Mouse (Mus musculus) forebrain, embryonic 13.5 days (tissue): ENCODE data around the gene 1500011B03Rik. TPM values are rescaled to one million over a fixed set of nuclear protein-coding genes. Genes with fewer than 3 reads are reported as not detected.
A peak's percentile ranks its signal among the peaks of the same experiment; 100 is the strongest.
"Not testable (repeated sequence)": the region's sequence is repeated elsewhere in the genome, so short reads cannot be mapped to it uniquely, and the experiment has no call there.

ENCODE experiments used
- ATAC-seq: fragments of 200-750 bp; cut with Nextera tagmentation; 2 replicates; pipeline ENCODE4 v1.8.0; 2017
- H3K27ac ChIP-seq: fragments of 300-500 bp; sonication (generic); 2 replicates; pipeline ENCODE4 v1.5.1; 2015; ENCODE audit warnings: inconsistent platforms, mild to moderate bottlenecking, moderate library complexity
- H3K27me3 ChIP-seq: fragments of 300-500 bp; sonication (generic); 2 replicates; pipeline ENCODE4 v1.6.1; 2015; ENCODE audit warnings: mild to moderate bottlenecking, inconsistent platforms
- H3K36me3 ChIP-seq: fragments of 300-500 bp; sonication (generic); 2 replicates; pipeline ENCODE4 v1.6.1; 2015; ENCODE audit warnings: mild to moderate bottlenecking, inconsistent platforms; ENCODE audit not compliant: poor library complexity, severe bottlenecking
- H3K4me1 ChIP-seq: fragments of 300-500 bp; sonication (generic); 2 replicates; pipeline ENCODE4 v1.6.1; 2015; ENCODE audit warnings: inconsistent platforms
- H3K4me2 ChIP-seq: fragments of 300-500 bp; sonication (generic); 2 replicates; pipeline ENCODE4 v1.6.1; 2015; ENCODE audit warnings: inconsistent platforms, mild to moderate bottlenecking, moderate library complexity
- H3K4me3 ChIP-seq: fragments of 300-500 bp; sonication (generic); 2 replicates; pipeline ENCODE4 v1.5.1; 2015; ENCODE audit warnings: mild to moderate bottlenecking, inconsistent platforms
- H3K9ac ChIP-seq: fragments of 300-500 bp; sonication (generic); 2 replicates; pipeline ENCODE4 v1.6.1; 2015; ENCODE audit warnings: mild to moderate bottlenecking, inconsistent platforms
- H3K9me3 ChIP-seq: fragments of 300-500 bp; sonication (generic); replicated peaks from 2 replicates; pipeline ENCODE4 v1.6.1; 2016; ENCODE audit warnings: inconsistent platforms
- WGBS: fragments of 180-500 bp; shearing (Covaris S2); methylation state at CpG from one replicate; pipeline ENCODE4 v1.1.7; 2015; 5-methylcytosine and 5-hydroxymethylcytosine counted together
- polyA plus RNA-seq: library from polyadenylated mRNA; unstranded; fragments of >200 nt; fragmentation: Nextera tagmentation; extraction: Ambion mirVana; gene quantifications from 2 replicates; pipeline ENCODE4 v1.2.1, GENCODE M21; 2015

1500011B03Rik gene
- 184 and 195 TPM in 2 replicates for polyA plus RNA-seq

DNA sequence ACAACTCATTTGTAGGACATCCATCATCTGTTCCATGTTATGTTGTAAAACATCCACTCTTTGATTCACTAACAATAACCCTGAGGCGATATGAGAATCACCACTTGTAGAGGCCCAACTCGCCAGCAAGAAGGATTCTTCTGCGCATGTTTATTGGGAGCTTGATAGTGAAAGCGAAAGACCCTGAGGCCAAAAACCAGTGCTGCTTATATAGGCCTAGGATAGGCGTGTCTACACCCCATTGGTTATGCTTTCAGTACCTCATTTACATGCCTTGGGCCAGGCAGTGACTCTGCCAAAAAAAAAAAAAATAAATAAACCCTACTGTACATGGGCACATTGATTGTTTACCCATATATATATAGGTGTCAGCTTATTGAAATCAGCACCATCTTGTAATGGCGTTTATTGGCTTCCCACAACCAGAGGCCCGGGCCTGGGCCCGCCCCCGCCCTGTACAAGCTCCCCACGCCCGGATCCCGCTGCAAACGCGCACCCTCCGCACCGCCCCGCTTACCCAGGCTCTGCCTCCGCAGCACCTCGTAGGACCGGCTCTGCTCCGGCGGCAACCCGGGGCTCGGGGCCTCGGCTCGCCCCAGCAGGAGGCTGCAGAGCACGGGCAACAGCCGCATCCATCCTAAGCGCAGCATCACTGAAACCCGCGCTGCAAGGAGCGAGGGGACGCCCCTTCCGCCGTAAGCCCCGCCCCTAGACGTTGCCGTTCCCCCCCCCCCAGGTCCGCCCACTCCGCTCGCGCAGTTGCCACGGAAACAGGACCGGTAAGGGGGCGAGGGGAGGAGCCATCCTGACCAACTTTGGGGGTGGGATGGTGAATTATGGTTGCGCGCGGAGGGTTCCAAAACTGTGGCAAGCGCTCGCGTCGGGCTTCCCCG lies at the start of gene 1500011B03Rik:
Gene 1500011B03Rik, minus strand, starts transcription at position 673 of the 893 bp plus-strand sequence.
- ATAC-seq = peak; percentile 94
- Histone ChIP-seq H3K9me3 (no peaks in the 10 kb centered on the region), H3K4me1 (peaks cover 9% of the 10 kb centered on the region), H3K27ac (peak within 1 kb of the TSS; percentile 84), H3K36me3 (peaks cover 18% of the 10 kb centered on the region), H3K4me2 (peak within 1 kb of the TSS; percentile 63), H3K27me3 (no peaks in the 10 kb centered on the region), H3K9ac (peak within 1 kb of the TSS; percentile 88), H3K4me3 (peak within 1 kb of the TSS; percentile 77)
- 7% methylated on average over 52 of the region's 53 CpGs for WGBS

DNA sequence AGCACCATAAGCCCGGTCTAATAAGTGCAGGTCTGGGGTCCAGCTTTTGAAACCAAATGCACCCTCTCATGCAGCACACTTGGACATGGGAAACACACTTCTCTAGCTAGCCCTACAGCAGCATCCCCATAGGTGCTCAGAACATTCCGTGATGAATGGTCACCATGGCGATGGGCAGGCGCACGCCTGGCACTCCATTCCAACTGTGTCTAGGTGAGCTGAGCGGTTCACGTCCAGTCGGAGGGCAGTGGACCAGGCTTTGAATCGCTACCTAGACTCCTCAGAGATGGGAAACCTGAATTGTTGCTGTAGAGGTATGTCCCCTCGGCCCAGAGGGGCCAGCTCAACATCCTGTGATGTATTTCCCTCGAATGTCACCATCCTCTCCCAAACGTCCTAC lies 42.0 kb upstream of the 1500011B03Rik start:
- no peak for ATAC-seq
- no peak overlapping the region for H3K4me2 ChIP-seq
- no peaks in the 10 kb centered on the region for H3K4me1 ChIP-seq
- no peaks in the 10 kb centered on the region for H3K36me3 ChIP-seq
- WGBS = 84% methylated on average over 12 of the region's 12 CpGs
- H3K27me3 ChIP-seq = no peaks in the 10 kb centered on the region
- no peak overlapping the region for H3K4me3 ChIP-seq
- peaks cover 13% of the 10 kb centered on the region for H3K9me3 ChIP-seq
- H3K27ac ChIP-seq = no peak overlapping the region
- H3K9ac ChIP-seq = no peak overlapping the region

DNA sequence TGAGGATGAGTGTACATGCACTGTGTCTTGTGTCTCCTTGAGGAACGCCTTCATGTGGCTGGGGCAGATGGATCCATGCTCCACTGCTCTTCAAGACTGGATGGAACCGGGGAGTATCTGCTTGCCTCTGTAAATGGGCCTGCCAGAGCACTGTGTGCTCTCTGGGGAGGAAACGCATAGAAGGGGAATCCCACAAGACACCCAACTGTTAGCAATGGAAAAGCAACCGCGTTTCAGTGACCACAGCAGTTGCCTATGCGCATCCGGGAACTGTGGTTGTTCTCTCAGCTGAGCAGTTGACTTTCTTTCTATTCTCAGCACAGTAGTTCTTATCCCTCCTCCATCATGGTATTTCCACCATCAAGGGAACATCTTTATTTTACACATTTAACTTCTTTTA lies 41.5 kb upstream of the 1500011B03Rik start:
- no peak overlapping the region for H3K27ac ChIP-seq
- no peak for ATAC-seq
- H3K9me3 ChIP-seq = peaks cover 13% of the 10 kb centered on the region
- no peak overlapping the region for H3K4me2 ChIP-seq
- H3K36me3 ChIP-seq = no peaks in the 10 kb centered on the region
- WGBS = 84% methylated on average over 7 of the region's 7 CpGs
- no peaks in the 10 kb centered on the region for H3K4me1 ChIP-seq
- no peak overlapping the region for H3K4me3 ChIP-seq
- H3K27me3 ChIP-seq = no peaks in the 10 kb centered on the region
- no peak overlapping the region for H3K9ac ChIP-seq

DNA sequence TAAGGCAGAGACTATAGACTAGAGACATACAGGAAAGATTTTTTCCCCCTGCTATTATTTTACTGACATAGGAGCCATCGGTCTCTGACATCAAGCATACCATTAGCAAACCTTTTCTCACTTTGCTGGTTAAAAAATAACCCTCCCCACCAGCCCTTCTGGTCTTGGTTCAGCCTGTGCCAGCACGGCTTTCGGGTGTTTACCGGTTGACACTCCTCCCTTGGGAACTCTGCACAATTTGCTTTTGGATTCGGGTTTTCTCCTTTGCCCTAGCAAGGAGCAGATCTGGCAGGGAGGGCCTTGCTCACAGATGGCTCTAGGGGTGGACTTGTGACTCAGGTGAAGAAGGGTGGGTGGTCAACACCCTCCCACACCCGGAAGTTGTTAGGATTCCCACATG lies 38.5 kb upstream of the 1500011B03Rik start:
- Histone ChIP-seq H3K9ac (no peak overlapping the region), H3K27ac (no peak overlapping the region), H3K9me3 (no peaks in the 10 kb centered on the region), H3K4me1 (peaks cover 3% of the 10 kb centered on the region; the same call in 1 of the 2 replicates), H3K4me2 (no peak overlapping the region), H3K27me3 (0 out of 2 replicates have a peak, but pooled peaks cover 4% of the 10 kb centered on the region), H3K4me3 (no peak overlapping the region), H3K36me3 (no peaks in the 10 kb centered on the region)
- ATAC-seq = no peak
- 79% methylated on average over 6 of the region's 6 CpGs for WGBS

DNA sequence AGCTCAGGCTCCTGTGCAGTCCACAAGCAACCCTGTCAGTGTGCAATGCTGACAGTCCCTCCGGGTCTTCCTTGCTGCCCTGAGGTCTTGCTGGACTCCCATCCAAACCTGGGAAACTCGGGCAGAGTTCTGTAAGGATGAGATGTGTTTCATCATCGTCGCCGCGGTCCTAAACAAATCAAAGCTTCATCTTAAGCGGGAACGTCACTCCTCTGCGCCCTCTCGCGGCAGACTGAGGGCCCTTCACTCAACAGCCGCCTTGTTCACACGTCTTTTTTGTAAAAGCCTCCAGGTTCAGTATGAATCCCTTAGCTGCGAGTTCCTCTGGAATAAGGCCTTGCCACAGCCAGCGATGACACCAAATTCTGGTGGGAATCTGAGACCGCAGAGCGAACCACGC lies 36.0 kb upstream of the 1500011B03Rik start:
- WGBS = 3% methylated on average over 18 of the region's 18 CpGs
- H3K9me3 ChIP-seq = no peaks in the 10 kb centered on the region
- no peaks in the 10 kb centered on the region for H3K36me3 ChIP-seq
- H3K27ac ChIP-seq = no peak overlapping the region
- H3K4me2 ChIP-seq = peak overlapping the region; percentile 70
- peak; percentile 53 for ATAC-seq
- H3K4me3 ChIP-seq = peak overlapping the region; percentile 35
- 0 out of 2 replicates have a peak, but pooled peaks cover 4% of the 10 kb centered on the region for H3K27me3 ChIP-seq
- H3K9ac ChIP-seq = peak overlapping the region; percentile 62
- H3K4me1 ChIP-seq = peaks cover 3% of the 10 kb centered on the region; the same call in 1 of the 2 replicates

DNA sequence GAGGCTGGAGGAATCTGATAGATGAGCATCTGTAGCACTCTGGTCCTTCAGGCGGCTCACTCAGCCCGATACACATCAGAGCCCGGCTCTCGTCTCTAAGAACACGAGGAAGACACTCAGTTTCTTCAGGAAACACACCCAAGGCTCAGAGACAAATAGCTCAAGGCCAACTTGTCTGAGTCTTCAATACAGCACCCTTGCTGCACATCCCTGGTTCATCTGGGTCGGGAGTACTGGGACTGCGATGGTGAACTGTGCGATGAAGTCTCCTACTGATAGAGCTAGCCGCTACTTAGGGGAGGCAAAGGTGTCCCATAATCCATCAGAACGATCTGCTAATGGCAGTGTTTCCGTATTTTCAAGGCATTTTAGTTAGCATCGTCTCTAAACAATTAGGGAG lies 35.3 kb upstream of the 1500011B03Rik start, which contains the start of gene Gm9936:
Gene Gm9936, minus strand, starts transcription at position 101 of the 400 bp plus-strand sequence.
- no peaks in the 10 kb centered on the region for H3K36me3 ChIP-seq
- peaks cover 3% of the 10 kb centered on the region; the same call in 1 of the 2 replicates for H3K4me1 ChIP-seq
- H3K4me3 ChIP-seq = peak within 1 kb of the TSS; percentile 35
- no peaks in the 10 kb centered on the region for H3K9me3 ChIP-seq
- no peak for ATAC-seq
- WGBS = 86% methylated on average over 12 of the region's 12 CpGs
- H3K4me2 ChIP-seq = peak within 1 kb of the TSS; percentile 70
- H3K27ac ChIP-seq = no peak within 1 kb of the TSS
- 0 out of 2 replicates have a peak, but pooled peaks cover 4% of the 10 kb centered on the region for H3K27me3 ChIP-seq
- H3K9ac ChIP-seq = peak within 1 kb of the TSS; percentile 62

DNA sequence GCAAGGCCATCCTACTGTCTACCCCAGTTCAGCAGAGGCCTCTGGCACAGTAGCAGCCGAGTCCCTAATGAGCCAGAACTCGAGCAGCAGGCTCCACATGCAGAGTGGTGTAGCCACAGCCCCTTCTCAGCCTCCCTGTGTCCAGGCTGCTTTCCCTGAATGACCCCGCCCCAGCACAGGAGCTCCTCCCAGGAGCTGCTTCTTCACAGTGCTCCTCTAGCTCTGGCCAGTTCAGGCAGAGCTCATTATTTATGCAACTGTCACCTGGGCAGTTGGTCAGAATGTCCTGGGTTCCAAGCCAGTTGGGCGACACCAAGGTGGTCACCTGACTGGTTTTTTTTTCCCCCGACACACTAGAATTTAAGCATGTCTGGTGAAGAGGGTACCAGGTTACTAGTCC lies 30.1 kb upstream of the 1500011B03Rik start, which contains the start of gene 4930519G04Rik:
Gene 4930519G04Rik, plus strand, starts transcription at position 301 of the 400 bp plus-strand sequence.
- H3K9me3 ChIP-seq, H3K4me1 ChIP-seq, H3K27ac ChIP-seq, ATAC-seq, H3K36me3 ChIP-seq, H3K4me3 ChIP-seq, H3K4me2 ChIP-seq, H3K9ac ChIP-seq, H3K27me3 ChIP-seq: not testable (repeated sequence)
- 66% methylated on average over 3 of the region's 5 CpGs for WGBS

DNA sequence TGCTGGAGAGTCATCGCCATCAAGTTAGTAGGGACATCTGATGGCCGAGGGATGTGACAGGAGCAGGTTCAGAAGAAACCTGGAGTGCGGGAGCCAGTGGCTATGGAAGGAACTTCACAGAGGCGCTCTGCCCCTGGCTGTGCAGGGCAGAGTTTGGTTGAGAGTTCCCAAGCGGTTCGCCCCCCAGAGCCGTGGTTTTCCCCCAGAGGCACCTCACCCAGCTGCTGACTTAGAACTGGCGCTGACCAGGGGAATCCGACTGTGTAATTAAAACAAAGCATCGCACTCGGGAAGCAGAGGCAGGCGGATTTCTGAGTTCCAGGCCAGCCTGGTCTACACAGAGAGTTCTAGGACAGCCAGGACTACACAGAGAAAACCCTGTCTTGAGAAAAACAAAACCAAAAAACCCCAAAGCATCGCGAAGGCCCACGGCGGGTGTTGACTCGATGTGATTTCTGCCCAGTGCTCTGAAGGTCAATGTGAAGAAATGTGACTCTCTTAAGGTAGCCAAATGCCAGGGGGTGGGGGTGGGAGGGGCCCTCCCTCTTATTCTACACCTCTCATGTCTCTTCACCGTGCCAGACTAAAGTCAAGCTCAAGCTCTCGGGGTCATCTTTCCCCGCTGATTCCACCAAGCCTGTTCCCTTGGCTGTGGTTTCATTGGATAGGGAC lies 28.4 kb upstream of the 1500011B03Rik start:
- WGBS = 89% methylated on average over 20 of the region's 20 CpGs
- H3K4me3 ChIP-seq = no peak overlapping the region
- no peak for ATAC-seq
- no peaks in the 10 kb centered on the region for H3K4me1 ChIP-seq
- no peaks in the 10 kb centered on the region for H3K9me3 ChIP-seq
- no peaks in the 10 kb centered on the region for H3K27me3 ChIP-seq
- no peak overlapping the region for H3K9ac ChIP-seq
- H3K36me3 ChIP-seq = no peaks in the 10 kb centered on the region
- no peak overlapping the region for H3K4me2 ChIP-seq
- no peak overlapping the region for H3K27ac ChIP-seq

DNA sequence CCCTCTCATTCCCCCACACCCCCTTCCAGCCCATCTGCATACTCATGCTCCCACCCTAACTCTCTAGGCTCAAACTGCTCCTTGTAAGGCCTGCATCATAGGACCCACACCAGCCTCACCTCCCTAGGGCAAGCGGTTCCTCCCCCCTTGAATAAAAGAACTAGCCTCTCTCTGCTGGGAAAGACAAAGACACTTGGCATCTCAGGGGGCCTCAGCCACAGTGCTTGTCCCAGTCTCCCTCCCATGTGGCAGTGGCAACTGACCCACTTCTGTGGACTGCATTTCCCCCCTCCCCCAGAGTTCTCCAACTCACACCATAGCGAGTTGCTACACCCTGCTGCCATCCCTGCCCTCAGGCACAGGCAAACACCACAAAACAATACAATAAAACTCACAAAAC lies 21.1 kb upstream of the 1500011B03Rik start:
- not testable (repeated sequence) for H3K27me3 ChIP-seq, H3K4me3 ChIP-seq, H3K9ac ChIP-seq, H3K27ac ChIP-seq, H3K36me3 ChIP-seq, ATAC-seq, H3K9me3 ChIP-seq, H3K4me2 ChIP-seq
- WGBS = 46% methylated on average over 2 of the region's 2 CpGs
- peaks cover 26% of the 10 kb centered on the region for H3K4me1 ChIP-seq

DNA sequence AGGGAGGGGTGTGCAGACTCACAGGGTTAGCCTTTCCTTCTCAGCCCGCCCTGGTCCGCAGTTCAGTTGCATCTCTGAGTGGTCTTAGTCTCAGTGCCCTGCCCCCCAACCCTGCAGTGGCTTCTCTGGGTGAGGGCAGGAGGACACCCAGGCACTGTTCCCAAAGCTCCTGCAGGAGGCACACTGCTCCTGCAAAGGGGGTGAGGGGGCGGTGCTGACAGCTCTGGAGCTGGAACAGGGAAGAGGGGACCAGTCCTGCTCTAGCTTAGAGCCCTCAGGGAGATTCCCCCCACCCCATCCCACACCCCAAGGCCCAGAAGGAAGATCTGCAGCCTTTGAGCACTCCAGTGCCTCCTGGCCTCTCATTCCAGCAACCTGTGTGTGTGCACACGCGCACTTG lies 19.4 kb upstream of the 1500011B03Rik start:
- WGBS = 63% methylated on average over 5 of the region's 5 CpGs

DNA sequence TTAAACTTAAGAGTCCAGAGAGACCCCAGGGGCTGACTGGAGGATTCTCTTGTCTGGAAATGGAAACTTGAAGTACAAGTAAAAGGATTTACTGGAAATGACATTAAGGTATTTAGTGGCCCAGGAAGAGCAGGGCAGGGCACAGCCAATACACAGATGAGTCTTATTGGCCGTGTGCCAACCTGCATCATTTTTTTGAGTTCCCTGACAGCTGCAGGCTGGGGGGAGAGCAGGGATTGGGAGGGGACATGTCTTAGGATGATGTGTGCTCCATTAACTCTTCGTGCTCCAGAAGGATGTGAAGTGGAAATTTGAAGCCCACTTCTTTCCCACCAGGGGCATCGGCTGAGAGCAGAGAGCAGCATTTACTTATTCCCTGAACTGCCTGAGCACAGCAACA lies 18.9 kb upstream of the 1500011B03Rik start:
- not testable (repeated sequence) for H3K4me2 ChIP-seq, H3K4me3 ChIP-seq, H3K27ac ChIP-seq, H3K36me3 ChIP-seq, ATAC-seq, H3K27me3 ChIP-seq, H3K9ac ChIP-seq, H3K9me3 ChIP-seq
- peaks cover 26% of the 10 kb centered on the region for H3K4me1 ChIP-seq
- WGBS = 47% methylated on average over 3 of the region's 3 CpGs

More for the DNA sequence above, 19.4 kb upstream of the 1500011B03Rik start:
- no peaks in the 10 kb centered on the region for H3K27me3 ChIP-seq
- H3K4me2 ChIP-seq = no peak overlapping the region
- no peak overlapping the region for H3K27ac ChIP-seq
- no peak overlapping the region for H3K9ac ChIP-seq
- H3K4me1 ChIP-seq = peaks cover 26% of the 10 kb centered on the region
- no peak for ATAC-seq
- no peaks in the 10 kb centered on the region for H3K36me3 ChIP-seq
- H3K4me3 ChIP-seq = no peak overlapping the region
- no peaks in the 10 kb centered on the region for H3K9me3 ChIP-seq

DNA sequence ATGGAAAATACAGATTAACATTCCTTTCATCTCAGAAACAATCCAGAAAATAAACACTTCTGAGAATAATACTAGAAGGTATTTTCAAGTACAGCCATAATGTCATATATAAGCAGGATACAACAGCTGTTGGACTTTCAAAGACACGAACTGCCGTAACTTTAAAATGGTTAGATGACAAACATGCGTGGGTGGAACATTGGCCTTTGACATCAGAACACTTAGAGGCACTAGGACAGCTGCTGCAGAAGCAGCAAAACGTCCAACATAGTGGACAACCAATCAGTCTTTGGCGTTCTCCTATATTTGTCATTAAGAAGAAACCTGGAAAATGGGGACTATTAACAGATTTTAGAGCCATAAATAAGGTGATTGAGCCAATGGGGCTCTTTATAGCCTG lies 17.2 kb upstream of the 1500011B03Rik start:
- not testable (repeated sequence) for H3K9me3 ChIP-seq, H3K4me3 ChIP-seq, ATAC-seq, H3K36me3 ChIP-seq, H3K27ac ChIP-seq, H3K9ac ChIP-seq, H3K27me3 ChIP-seq, H3K4me2 ChIP-seq
- WGBS = 82% methylated on average over 5 of the region's 5 CpGs
- H3K4me1 ChIP-seq = peaks cover 26% of the 10 kb centered on the region
